Mouse (Mus musculus) embryonic facial prominence, embryonic 10.5 days (tissue): ENCODE data around the gene Plpp4. TPM values are rescaled to one million over a fixed set of nuclear protein-coding genes. Genes with fewer than 3 reads are reported as not detected.

Experiments
- DNase-seq: peaks from one replicate; pipeline ENCODE4 v3.0.0-alpha.2; 2017; ENCODE audit warnings: low spot score
- H3K27ac ChIP-seq: fragments of 300-500 bp; sonication (generic); replicated peaks from 2 replicates; pipeline ENCODE4 v1.5.1; 2016; ENCODE audit warnings: mild to moderate bottlenecking
- H3K27me3 ChIP-seq: fragments of 300-500 bp; sonication (generic); replicated peaks from 2 replicates; pipeline ENCODE4 v1.6.1; 2016; ENCODE audit warnings: low read depth, mild to moderate bottlenecking; ENCODE audit not compliant: poor library complexity, severe bottlenecking
- H3K36me3 ChIP-seq: fragments of 300-500 bp; sonication (generic); replicated peaks from 2 replicates; pipeline ENCODE4 v1.6.1; 2016; ENCODE audit warnings: mild to moderate bottlenecking, moderate library complexity
- H3K4me1 ChIP-seq: fragments of 300-500 bp; sonication (generic); 2 replicates; pipeline ENCODE4 v1.6.1; 2016
- H3K4me3 ChIP-seq: fragments of 300-500 bp; sonication (generic); 2 replicates; pipeline ENCODE4 v1.5.1; 2016; ENCODE audit warnings: mild to moderate bottlenecking, moderate library complexity
- H3K9me3 ChIP-seq: fragments of 300-500 bp; sonication (generic); 2 replicates; pipeline ENCODE4 v1.6.1; 2016; ENCODE audit warnings: mild to moderate bottlenecking
- WGBS: fragments of 180-500 bp; shearing (Covaris S2); methylation state at CpG from one replicate; pipeline ENCODE4 v1.1.7; 2016; 5-methylcytosine and 5-hydroxymethylcytosine counted together
- polyA plus RNA-seq: library from polyadenylated mRNA; unstranded; fragments of >200 nt; fragmentation: Nextera tagmentation; extraction: Ambion mirVana; gene quantifications from 2 replicates; pipeline ENCODE4 v1.2.1, GENCODE M21; 2016

The Plpp4 gene
- polyA plus RNA-seq, result 0.22 and 0.73 TPM in 2 replicates

DNA sequence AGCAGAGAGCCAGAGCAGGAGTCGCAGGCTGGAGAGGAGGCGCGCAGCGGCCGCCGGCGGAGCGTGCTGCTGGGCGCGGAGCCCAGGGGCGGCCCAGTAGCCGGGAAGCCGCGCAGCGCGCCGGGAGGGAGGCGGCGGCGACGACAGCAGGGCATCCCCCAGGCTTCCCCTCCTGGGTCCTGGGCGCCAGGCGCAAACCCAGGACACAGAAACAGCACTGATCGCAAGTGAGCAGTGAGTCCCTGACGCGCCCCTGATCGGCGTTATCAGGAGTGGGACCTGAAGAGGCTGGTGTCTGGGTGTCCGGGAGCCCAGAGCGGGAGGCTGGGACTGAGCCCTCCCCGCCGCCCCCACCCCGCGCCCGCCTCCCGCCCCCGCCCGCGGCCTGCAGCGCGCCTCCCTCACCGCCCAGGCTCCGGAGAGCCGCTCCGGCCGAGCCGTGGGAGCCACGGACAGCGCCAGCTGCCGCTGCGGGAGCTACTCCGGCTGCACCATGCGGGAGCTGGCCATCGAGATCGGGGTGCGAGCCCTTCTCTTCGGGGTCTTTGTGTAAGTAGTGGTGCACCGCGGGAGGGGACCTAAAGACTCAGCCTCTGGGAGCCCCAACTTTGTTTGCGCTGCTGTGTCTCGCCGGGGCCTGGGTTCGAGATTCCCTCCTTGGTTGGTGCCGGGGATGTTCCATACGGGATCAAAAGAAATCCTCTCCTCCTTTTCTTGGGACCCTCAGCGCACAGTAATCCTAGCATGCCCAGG, at the start of gene Plpp4:
Gene Plpp4, plus strand, starts transcription at position 411 of the 753 bp plus-strand sequence.
- Histone ChIP-seq H3K9me3 (no peaks in the 10 kb centered on the region), H3K4me1 (peaks cover 18% of the 10 kb centered on the region), H3K36me3 (no peaks in the 10 kb centered on the region), H3K27me3 (peaks cover 63% of the 10 kb centered on the region), H3K27ac (peak within 1 kb of the TSS; percentile 16; the same call in 1 of the 2 replicates), H3K4me3 (peak within 1 kb of the TSS; percentile 63)
- peak; percentile 64 for DNase-seq
- under 1% methylated on average over 66 of the region's 66 CpGs for WGBS

DNA sequence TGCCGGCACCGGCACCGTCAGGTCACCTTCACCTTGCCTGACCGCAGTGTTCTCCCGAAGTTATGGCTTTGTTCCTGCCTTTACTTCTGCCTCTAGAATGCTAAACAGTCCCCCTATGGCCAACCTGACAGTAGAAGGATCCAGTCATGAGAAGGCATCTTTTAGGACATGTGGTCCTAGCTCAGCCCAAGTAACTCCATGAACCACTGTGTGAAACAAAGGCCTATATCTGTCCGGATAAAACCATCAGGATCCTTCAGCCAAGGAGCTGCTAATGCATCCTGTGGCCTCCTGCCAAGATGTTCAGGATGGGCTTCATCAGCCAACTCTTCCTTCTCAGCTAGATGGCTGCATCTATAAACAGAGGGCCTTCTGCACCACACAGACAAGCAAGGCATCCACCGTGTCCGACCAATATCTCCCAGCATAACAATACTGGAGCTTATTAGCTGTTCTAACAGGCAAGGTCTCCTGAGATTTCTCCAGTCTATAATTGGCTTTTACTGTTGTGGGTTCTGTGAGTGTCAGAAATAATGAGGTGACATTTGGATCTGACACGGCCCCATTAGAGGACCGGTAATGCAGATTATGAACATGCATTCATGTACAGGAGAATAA, 40.8 kb upstream of the Plpp4 start:
- Histone ChIP-seq H3K4me3 (no peak overlapping the region), H3K27ac (no peak overlapping the region), H3K9me3 (no peaks in the 10 kb centered on the region), H3K4me1 (no peaks in the 10 kb centered on the region), H3K27me3 (no peaks in the 10 kb centered on the region), H3K36me3 (no peaks in the 10 kb centered on the region)
- DNase-seq, result no peak
- 94% methylated on average over 10 of the region's 10 CpGs for WGBS

DNA sequence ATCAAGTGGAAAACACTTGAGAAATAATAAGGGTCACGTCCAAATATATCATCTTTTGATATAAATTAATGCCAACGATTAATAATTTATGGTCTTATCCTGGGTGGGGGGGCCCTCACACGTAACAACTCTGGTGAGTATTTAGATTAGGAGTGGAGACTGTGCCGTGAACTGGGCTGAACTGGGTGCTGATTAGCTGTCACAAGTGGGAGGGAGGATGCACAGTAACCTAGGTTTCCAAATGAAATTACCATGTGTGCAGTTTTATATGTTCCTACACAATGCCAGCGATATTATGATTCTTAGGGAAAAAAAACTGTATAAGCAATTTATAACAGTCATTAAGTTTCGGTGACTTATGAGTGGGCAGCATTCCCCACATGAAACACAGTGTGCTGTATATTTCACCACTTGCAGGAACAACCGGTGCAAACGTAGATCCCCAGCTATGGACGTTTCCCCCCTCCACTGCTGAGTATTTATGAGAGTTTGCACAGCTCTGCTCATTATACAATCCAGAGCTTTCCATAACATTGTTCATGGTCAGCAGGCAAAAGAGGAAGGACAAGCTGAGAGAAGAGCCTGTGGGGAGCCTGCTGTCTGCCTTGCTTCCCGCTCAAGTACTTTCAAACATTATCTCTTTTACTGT, 40.2 kb upstream of the Plpp4 start:
- Histone ChIP-seq H3K27ac (no peak overlapping the region), H3K36me3 (no peaks in the 10 kb centered on the region), H3K27me3 (no peaks in the 10 kb centered on the region), H3K9me3 (no peaks in the 10 kb centered on the region), H3K4me3 (no peak overlapping the region), H3K4me1 (no peaks in the 10 kb centered on the region)
- no peak for DNase-seq
- 89% methylated on average over 10 of the region's 10 CpGs for WGBS

DNA sequence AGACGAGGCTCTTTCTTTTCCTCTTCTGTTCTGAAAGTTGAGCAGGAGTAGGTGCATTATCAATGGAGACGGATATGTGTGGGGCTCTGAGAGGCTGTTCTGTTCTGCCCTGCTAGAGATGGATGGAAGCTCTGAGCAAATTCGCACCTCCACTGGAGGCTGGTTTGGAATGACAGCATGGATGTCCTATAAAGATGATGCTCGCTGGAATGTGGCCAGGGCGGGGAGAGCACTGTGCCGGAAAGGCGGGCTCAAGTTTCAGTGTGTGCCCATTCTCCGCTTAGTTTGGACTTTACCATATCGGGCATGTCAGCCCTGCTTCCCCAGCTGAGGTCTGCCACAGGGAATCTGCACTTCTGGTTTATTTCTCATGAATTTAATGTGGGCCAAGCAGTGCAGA, 35.9 kb upstream of the Plpp4 start:
- no peaks in the 10 kb centered on the region for H3K9me3 ChIP-seq
- DNase-seq, result no peak
- 74% methylated on average over 9 of the region's 9 CpGs for WGBS
- no peak overlapping the region for H3K4me3 ChIP-seq
- no peaks in the 10 kb centered on the region for H3K36me3 ChIP-seq
- no peak overlapping the region for H3K27ac ChIP-seq
- no peaks in the 10 kb centered on the region for H3K27me3 ChIP-seq
- no peaks in the 10 kb centered on the region for H3K4me1 ChIP-seq

DNA sequence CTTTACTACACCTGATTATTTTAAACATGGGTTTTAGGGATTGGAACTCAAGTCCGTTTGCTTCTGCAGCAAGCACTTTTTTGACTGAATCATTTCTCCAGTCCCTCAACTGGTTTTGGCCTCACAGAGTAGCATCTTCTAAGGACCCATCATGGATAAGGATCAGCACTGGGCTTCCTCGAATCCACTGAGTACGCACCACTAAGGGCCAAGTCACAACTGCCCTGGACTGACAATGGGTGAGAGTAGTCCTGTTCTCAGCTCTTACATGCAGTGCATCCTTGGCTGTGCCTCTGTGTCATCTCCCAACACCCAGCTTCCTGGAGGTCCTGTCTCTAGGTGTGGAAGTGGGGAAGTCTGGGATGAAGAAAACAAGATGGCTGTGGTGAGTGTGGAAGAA, 35.2 kb upstream of the Plpp4 start:
- 90% methylated on average over 3 of the region's 3 CpGs for WGBS
- Histone ChIP-seq H3K27ac (no peak overlapping the region), H3K27me3 (no peaks in the 10 kb centered on the region), H3K4me1 (no peaks in the 10 kb centered on the region), H3K36me3 (no peaks in the 10 kb centered on the region), H3K4me3 (no peak overlapping the region), H3K9me3 (no peaks in the 10 kb centered on the region)
- DNase-seq, result no peak

DNA sequence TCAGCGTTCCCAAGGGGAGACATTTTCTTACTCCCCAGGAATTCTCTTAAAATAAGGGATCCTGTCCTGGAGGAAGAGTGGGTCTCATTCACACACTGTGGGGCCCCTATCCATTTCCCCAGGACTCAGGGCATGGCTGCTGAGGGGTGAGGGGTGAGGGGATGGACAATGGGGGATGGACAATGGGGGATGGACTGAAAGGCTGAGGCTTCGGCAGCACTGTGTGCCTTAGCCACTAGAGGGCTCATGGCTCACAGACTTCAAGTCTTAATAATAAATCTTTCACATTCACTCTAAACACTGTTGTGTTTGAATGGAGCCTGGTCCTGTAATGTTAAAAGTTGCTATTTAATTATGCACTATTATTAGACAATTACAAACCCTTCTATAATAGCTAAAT, 21.4 kb upstream of the Plpp4 start:
- Histone ChIP-seq H3K27ac (no peak overlapping the region), H3K36me3 (no peaks in the 10 kb centered on the region), H3K27me3 (no peaks in the 10 kb centered on the region), H3K9me3 (no peaks in the 10 kb centered on the region), H3K4me1 (no peaks in the 10 kb centered on the region), H3K4me3 (no peak overlapping the region)
- peak; percentile 45 for DNase-seq
- WGBS, result 56% methylated on average over 2 of the region's 2 CpGs

DNA sequence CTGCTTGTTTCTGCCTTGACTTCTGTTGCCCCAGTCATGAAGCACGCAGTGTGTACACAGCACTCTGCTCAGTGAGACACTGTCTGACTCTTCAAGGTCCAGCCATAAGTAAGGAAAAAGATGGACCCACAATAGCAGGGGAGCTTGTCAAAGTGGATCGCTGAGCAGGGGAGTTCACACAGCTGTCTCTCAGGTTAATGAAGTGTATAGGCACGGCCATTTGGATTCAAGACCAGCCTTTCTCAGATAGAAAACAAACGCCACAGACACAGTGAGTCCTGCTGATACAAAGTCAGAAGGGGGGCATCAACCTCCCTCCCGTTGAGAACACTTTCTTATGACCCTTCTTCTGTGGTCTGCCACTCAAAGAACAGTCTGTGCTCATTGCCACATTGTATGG, 20.8 kb upstream of the Plpp4 start:
- no peak overlapping the region for H3K27ac ChIP-seq
- no peak for DNase-seq
- H3K4me1 ChIP-seq, result no peaks in the 10 kb centered on the region
- H3K4me3 ChIP-seq, result no peak overlapping the region
- 74% methylated on average over 5 of the region's 5 CpGs for WGBS
- no peaks in the 10 kb centered on the region for H3K9me3 ChIP-seq
- no peaks in the 10 kb centered on the region for H3K27me3 ChIP-seq
- H3K36me3 ChIP-seq, result no peaks in the 10 kb centered on the region

DNA sequence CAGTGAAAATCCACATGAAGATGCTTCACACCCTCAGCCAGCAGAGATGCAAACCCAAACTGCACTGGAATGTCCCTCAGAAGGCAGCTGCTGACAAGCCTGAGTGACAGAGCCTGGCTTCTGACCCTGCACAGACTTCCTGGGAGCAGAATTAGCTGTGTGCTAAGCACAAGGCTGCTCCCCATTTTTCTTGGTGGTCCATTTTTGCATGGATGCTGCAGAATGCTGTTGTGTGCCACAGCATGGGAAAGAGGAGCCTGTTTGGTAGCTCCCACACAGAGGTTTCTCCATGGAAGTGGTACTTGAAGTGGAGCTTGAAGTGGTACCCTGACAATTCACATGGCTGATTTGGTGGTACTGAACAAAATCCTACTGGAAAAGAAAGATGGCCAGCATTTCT, 5.8 kb upstream of the Plpp4 start:
- H3K27ac ChIP-seq, result no peak overlapping the region
- DNase-seq, result no peak
- no peak overlapping the region for H3K4me3 ChIP-seq
- no peaks in the 10 kb centered on the region for H3K36me3 ChIP-seq
- no peaks in the 10 kb centered on the region for H3K4me1 ChIP-seq
- peaks cover 25% of the 10 kb centered on the region for H3K27me3 ChIP-seq
- no peaks in the 10 kb centered on the region for H3K9me3 ChIP-seq

DNA sequence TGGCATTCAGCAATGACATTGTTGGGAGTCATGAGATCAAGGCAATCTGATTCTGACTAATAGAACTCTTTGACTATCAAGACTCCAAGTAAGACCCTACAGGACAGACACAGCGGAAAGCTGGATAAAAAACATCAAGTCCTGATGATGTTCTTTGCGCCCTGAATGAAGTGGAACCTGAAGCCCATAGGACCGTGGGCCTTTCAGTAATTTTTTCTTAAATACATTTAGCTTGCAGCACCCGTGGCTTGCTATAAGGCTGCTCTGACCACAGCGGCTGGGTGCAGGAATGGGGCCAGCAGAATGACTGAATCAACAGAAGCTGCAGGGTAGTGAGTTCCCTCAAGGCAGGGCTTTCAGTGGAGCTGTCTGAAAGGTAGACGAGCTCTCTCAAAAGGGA, 3.4 kb upstream of the Plpp4 start:
- no peak for DNase-seq

DNA sequence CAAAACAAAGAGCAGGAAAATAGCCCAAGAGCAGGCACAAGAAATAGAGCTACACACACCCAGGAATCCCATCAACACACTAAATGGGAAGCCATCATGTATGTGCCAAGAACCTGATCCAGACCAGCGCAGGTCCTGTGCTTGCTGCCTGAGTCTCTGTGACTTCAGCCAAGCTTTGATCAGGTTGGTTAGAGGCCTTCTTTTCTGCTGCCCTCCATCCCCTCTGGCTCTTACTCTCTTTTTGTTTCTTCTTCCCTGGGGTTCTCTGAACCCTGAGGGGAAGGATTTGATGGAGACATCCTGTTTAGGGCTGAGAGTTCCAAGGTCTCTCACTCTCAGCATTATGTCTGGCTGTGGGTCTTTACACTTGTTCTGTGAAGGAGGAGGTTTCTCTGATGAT, 2.7 kb upstream of the Plpp4 start:
- no peak overlapping the region for H3K4me3 ChIP-seq
- H3K36me3 ChIP-seq, result no peaks in the 10 kb centered on the region
- no peak for DNase-seq
- H3K27ac ChIP-seq, result no peak overlapping the region
- no peaks in the 10 kb centered on the region for H3K9me3 ChIP-seq
- WGBS, result 83% methylated on average over 1 of the region's 1 CpGs
- peaks cover 18% of the 10 kb centered on the region for H3K4me1 ChIP-seq
- H3K27me3 ChIP-seq, result peaks cover 55% of the 10 kb centered on the region

More for the DNA sequence above, 3.4 kb upstream of the Plpp4 start:
- Histone ChIP-seq H3K27me3 (peaks cover 49% of the 10 kb centered on the region), H3K36me3 (no peaks in the 10 kb centered on the region), H3K4me3 (no peak overlapping the region), H3K27ac (no peak overlapping the region), H3K9me3 (no peaks in the 10 kb centered on the region), H3K4me1 (peaks cover 18% of the 10 kb centered on the region)
- 85% methylated on average over 6 of the region's 6 CpGs for WGBS

DNA sequence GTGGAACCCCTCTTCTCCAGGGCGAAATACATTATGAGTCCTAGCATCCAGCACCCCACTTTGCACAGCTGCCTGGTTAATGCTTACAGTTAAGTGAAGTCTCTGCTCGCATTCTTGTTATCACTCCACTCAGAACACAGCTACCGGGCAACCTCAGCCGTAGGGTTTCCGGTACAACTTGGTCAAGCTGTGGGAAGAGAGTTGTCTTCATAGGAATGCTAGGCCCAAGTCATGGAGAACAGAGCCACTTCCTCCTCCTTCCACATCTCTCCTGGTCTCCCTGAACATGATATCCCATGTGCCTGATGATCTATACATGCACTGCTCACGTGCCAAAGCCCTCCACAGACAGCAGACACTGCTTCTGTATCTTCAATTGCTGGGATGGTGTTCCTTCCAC, 1.4 kb upstream of the Plpp4 start:
- 88% methylated on average over 6 of the region's 6 CpGs for WGBS
- Histone ChIP-seq H3K27ac (no peak overlapping the region), H3K36me3 (no peaks in the 10 kb centered on the region), H3K4me3 (no peak overlapping the region), H3K27me3 (peaks cover 63% of the 10 kb centered on the region), H3K4me1 (peaks cover 18% of the 10 kb centered on the region), H3K9me3 (no peaks in the 10 kb centered on the region)
- DNase-seq, result no peak

DNA sequence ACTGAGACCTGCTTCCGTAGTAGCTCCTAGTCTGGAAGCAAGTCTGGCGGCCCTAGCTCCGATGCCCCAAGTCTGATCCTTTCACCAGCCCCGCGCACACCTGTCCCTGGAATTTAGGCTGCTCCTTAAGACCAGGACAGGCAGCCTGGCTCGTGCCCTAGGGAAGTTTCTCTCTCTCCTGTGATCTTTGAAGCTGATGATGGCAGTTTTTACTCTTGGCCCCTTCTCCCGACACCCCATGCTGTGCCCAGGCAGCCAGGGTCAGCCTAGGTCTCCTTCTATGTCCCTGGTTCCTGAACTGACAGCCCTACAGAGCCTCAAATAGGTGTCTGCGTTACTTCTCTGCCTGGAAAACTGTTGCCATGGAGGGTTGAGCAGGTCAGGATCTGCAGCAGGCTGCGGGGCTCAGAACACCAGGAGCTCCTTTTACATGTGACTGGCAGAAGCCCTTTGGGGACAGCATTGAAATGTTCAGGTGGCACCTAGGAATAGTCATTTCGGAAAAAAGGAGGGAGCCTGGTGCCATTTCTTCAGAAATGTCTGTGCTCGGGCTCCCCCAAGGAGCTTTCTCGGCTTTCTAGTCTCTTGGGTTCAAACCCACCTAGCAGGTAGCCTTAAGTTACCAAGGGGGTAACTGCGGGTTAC, 665 bp downstream of the Plpp4 start:
- peaks cover 63% of the 10 kb centered on the region for H3K27me3 ChIP-seq
- no peaks in the 10 kb centered on the region for H3K36me3 ChIP-seq
- H3K27ac ChIP-seq, result no peak overlapping the region
- DNase-seq, result no peak
- 9% methylated on average over 13 of the region's 13 CpGs for WGBS
- peak overlapping the region; percentile 63 for H3K4me3 ChIP-seq
- peaks cover 18% of the 10 kb centered on the region for H3K4me1 ChIP-seq
- no peaks in the 10 kb centered on the region for H3K9me3 ChIP-seq
